Mouse (Mus musculus) cerebellum, adult 18-20 months (tissue): Measurements from ENCODE around the gene Cyba.

ENCODE experiments used
- DNase-seq, 2 experiments: peaks; one replicate each; pipeline ENCODE4 v3.0.0; 2021

The Cyba gene

DNA sequence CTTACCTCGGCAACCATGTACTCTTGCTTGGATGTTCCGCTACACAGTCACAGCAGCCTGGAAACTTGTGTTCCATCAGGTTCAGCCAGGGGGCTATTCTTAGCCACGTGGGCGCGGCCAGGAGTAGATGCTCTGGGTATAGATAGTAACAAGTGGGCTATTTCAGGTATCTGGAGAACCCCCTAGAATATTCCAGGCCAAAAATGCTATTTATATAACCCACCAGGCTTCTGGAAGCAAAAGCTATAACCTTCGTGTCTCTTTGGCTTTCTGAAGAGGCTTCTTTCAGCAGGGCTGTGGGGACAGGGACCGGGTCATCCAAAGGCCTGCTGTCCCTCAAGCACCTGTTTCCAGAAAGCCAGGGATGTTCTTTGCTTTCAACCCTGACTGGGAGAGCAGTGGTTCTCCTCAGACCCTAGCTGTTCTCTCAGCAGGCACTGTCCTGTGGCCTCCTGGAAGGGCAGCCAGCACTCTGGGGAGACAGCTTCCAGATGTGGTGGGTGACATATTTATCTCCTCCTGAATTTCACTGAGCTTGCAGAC, 18.5 kb upstream of the Cyba start:
- DNase-seq: no peak

DNA sequence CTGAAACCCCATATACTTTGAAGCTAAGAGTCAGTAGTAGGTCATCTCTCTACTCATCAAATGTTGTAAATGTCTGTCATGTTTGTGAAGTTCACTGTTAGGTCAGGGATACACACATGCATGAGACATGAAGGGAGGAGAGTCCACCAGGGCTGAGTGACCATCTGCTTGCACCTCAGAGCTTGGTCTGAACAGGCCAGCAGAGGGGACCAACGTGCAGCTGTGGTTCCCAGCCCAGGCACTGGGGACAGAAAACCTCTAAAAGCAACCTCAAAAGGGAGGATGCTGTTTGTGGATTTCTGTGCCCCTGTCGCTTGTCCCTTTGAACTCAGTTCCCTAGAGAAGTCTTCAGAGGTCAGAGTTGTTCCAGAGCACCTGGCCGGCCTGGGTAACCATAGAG, 12.5 kb upstream of the Cyba start:
- DNase-seq: no peak

DNA sequence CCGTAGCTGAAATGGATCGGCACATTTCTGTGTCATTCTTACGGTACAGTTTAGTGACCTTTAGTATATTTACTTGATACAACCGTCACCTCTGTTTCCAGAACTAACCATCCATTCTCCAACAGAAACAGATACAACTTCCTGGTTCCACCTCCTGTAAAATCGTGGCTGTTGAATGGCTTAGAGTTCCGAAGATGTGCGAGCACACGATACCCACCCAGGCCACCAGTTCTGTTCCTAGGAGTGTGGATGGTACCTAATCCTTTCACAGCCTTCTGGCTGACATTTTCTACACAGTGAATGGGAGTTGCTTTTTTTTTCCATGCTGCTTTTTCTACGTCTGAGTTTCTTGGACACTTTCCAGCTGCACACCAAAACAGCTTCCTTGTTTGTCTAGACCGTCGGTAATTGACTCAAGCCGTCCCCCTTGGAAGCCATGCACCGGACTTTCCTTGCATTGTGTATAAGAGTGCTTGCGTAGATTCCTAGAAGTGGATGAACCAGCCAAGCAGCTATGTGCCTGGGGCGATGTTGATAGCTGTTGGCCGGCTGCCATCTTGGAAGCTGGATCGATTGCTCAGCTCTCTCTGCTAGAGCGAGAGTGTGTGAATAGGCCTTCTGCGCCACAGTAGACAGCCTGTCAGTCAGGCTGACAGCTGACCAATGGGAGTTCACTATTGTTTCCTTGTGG, 11.5 kb upstream of the Cyba start:
- peak; percentile 74 to 77 for DNase-seq

DNA sequence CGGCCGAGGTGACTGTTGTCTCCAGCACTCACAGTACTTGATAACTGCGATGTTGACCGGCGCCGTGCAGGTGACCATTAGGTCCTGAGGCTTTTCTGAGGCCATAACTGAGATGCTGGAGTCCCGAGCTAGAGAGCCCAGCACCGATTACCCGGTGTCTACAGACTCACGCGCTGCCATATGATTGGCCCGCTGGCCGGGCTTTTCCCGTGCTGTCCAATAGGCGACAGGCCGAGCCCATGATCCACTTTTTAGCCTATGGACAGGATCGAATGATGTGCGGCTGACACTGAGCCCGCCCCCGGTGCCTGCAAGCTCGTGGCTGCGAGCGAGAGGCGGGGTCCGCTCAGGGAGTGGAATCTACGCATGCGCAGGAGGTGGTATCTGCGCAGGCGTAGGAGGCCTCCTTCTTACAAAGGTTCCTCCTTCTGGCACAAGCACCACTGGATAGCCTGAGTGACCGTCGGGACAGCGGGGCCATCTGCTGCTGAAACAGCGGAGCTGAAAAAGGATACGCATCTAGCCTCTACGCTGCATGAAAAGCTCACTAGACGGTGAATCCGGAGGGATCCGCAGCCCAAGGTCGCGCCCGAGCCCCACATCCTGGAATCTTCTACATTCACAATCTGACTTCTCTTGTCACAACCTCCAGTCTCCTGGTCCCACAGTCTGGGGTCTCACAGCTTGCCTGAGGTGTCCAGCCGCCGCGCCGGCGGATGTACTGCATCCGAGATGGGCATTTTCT, 10.7 kb upstream of the Cyba start, which contains the start of gene Mvd:
Gene Mvd (minus strand): TSS at position 161 of the 745 bp plus-strand sequence.
- DNase-seq: peak; percentile 99 to 100

- DNase-seq: no peak
Observed at GRCm38 (mm10) chr8:122442781-122443180, 10.1 kb upstream of the Cyba start.

GRCm38 (mm10) chr8:122442356-122442755, 9.6 kb upstream of the Cyba start:
- no peak for DNase-seq

DNA sequence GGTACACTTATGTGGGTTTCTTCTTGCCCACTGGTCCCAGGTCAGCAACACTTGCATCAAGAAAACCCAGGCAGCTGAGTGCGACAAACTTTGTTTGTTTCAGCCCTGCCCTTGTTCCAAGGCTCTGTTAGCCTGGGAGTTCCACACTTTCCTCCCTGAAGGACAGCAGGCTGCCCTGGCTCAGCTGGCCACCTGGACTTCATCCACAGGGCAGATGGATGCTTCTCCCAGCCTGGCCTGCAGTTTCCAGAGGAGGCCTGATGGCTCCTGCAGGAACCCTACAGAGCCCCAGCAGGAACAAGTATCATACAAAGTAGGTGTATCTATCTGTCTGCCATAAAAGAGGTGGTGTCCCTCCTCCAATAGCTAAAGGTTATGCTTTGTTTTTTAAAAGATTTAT, 8.6 kb upstream of the Cyba start:
- DNase-seq: peak in 1 of 2 experiments; percentile 45

- DNase-seq: peak; percentile 77 to 81
Observed at GRCm38 (mm10) chr8:122439336-122439735, 6.6 kb upstream of the Cyba start.

DNA sequence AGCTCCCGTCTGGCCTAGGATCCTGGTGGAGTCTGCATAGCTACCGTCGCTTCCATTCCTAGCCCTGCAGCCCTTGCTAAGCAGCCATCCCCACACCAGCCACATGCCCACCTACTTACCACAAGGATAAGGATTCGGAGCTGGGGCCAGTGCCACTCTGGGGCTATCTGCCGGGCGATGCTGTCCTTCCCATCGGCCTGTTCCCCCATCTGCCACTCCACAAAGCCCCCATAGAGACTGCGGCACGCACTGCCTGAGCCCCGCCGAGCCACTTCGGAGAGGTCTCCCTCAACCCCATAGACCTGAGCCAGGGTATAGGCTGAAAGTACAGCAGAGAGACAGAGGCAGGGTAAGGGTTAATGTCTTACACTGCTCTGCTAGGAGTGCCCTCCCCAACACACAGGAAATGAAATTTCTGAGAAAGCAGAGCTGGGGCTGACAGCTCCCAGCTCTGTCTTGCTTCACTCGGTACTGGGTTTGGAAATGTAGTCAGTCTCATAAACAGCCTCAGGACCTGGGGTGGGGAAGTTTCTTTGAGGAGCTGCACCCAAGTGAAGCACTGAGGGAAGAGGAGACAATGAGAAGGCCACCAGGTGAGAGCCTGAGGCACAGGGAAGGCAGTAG, 5.1 kb upstream of the Cyba start:
- no peak for DNase-seq

DNA sequence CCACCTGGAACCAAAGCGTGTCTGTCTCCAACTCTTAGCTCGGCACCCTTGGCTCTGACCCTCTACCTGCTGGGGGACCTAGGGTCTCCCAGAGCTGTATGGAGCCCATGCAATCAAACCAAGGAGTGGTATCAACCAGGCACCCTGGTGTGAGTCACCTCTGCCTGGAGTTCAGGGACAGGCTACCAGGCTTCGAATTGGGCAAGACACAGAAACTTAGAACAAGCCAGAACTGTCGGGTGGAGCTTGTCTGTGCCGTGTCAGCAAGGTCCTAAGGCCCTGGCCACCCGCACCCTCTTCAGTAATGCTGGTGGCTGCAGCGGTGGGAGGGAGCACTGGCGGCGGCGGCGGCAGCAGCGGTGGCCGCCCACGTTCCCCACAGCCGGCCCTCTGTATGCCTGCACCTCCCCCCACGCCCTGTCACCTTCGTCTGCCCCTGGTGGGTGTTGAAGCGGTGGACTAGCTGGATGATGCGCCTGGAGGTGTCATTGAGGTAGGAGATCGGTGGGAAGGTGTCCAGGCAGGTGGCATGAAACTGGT, 3.9 kb upstream of the Cyba start:
- DNase-seq: no peak

- no peak for DNase-seq
Observed at GRCm38 (mm10) chr8:122436146-122436545, 3.4 kb upstream of the Cyba start.

DNA sequence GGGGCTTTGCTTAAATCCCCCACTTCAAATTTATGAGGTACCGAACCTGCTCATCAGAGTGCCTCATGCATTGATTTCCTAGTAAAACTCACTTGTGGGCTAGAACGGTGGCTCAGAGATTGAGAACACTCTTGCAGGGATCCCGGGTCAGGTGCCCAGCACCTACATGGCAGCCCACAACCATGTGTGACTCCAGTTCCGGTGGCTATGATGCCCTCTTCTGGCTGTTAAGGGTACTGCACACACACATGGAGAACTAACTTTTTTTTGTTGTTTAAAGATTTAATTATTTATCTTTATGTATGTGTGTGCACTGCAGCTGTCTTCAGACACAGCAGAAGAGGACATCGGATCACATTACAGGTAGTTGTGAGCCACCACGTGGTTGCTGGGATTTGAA, 2.6 kb upstream of the Cyba start:
- DNase-seq: no peak

DNA sequence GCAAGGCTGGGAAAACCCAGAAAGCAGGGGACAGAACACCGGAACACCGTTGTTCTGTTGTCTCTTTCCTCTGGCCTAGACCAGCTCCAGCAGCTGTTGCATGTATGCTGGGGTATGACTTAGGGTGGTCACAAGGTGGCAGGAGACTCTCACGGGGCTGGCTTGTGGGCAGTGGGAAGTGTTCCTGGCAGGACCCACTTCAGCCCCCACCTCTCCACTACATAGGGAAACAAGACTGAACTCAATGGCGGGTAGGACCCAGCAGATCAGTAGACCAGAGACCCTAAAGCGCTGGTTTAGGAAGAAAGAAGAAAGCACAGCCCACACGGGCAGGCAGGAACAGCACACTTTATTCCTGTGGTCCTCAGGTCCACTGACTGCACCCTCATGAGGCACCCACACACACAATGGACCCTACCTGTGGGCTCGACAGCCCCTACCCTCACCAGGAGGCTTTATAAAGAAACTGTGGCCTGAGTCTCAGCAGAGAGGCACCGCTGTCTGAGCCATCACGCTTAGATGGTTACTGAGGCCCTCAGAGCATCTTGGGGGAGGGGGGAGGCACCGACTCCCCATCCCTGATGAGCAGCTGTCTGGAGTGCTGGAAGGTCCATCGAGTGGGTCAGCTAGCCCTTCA, 657 bp upstream of the Cyba start:
- DNase-seq: no peak

DNA sequence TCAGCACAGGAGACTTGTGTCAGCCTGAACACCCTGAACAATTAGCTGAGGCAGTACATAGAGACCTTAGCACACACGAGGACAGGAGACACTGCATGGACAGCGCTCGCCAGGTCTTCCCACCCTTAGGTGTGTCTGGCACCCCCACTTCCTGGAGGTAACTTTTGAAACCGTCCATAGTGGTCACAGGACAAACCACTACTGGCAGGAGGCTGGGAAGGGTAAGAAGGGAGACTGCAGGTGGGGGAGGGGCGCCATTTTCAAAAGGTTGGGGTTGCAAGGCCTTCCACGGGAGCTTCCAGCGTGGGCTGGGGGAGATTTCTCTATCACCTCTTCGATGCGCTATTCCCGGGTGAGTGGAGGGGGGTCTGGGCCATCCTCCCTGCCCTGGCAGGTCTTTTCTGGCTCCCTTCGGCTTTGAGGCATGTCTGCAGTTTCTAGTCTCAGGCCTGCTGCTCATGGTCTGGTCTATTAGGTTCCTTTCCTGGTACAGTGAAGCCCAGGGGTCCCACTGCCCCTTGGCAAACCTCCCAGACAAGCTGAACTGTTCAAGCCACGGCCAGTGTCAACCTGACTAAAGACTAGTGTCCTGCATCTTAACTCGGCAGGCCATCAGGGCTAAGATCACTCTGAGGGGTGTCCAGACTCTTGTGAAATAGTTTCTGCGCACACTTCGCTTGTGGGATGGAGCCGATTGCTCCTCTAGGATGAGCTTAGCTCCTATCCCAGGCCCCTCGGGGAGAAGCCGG, 862 bp downstream of the Cyba start:
- no peak for DNase-seq

GRCm38 (mm10) chr8:122430646-122431045, 2.1 kb downstream of the Cyba start:
- no peak for DNase-seq

DNA sequence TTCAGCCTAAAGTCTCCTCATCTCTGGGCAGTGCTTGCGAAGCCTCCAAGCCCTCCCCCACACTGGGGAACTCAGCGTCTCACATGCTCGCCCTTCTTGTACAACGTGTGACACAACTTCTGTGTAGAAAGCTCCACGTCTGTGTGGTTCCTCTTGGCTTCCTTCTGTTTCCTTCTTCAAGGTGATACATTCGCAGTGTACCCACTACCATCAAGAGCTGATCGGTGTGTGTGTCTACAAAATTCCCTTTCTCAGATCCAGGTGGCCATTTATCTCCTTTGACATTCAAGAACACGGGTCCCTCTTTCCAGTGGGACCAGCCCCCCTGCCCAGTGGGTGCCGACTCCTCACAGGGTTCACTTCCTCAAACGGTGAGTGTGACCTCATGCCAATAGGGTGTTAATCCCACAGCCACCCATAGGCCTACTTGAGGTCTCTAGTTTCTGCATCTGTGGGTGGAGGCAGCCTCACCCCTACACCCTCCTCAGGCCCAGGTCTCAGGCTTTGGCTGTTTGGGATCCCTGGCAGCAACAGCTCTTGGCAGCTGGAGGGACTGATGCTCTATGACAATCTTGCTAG, 2.6 kb downstream of the Cyba start:
- DNase-seq: no peak

DNA sequence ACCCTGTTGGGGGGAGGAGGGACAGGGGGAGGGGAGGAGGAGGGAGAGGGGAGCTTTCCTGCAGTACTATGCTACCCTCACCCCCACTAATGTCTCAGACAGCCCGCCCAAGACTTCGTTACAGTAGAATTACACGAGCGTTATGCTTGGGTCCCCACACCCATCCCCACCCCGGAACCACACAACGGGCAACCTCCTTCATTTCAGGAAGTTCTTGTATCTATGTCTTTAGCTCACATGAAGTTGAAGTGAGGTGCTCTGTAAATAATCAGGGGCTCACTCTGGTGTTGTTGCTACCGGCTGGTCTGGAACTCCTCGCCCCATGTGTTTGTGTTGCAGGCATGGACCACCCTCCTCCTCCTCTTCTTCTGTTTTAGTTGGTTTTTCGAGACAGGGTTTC, 4.6 kb downstream of the Cyba start:
- no peak for DNase-seq

- DNase-seq: no peak
Observed at GRCm38 (mm10) chr8:122427607-122428006, 5.1 kb downstream of the Cyba start.

DNA sequence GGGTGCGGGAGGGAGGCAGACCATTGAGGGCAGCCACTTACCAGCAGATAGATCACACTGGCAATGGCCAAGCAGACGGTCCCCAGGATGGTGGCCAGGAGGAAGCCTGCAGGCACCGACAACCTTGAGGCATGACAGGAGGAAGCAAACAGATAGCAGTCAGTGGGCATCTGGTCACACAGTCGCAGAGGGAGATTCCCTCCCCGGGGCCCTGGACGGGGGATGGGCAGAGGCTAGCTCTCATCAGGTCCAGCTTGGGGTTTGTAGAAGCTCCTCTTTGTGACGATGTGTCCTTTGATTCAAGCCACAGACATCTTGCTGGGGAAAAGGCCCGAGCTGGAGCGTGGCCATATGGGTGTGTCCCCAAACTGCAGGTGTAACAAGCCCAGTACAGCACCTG, 6.6 kb downstream of the Cyba start:
- DNase-seq: no peak

GRCm38 (mm10) chr8:122423659-122424058, 9.1 kb downstream of the Cyba start:
- no peak for DNase-seq

- no peak for DNase-seq
Observed at GRCm38 (mm10) chr8:122423217-122423616, 9.5 kb downstream of the Cyba start.
